Mouse (Mus musculus): Measurements from ENCODE around the gene Ptpre. TPM values are rescaled to one million over a fixed set of nuclear protein-coding genes. Genes with fewer than 3 reads are reported as not detected.

The Ptpre gene
- polyA plus RNA-seq, 1 experiment from 2014 or later = 0.75 TPM

GRCm38 (mm10) chr7:135508602-135509001, 28.7 kb upstream of the Ptpre start:
- ATAC-seq (ENCODE audit: insufficient number of reproducible peaks, low FRiP score, low TSS enrichment, low read depth) (no peak), DNase-seq (ENCODE audit: low spot score) (no peak)
- H3K9me3 ChIP-seq (ENCODE audit: control insufficient read depth, low read length) = no peaks in the 10 kb centered on the region
- WGBS = 90% methylated on average over 4 of the region's 4 CpGs
- no peak overlapping the region for H3K4me3 ChIP-seq (ENCODE audit: low read depth, low read length)
- no peaks in the 10 kb centered on the region for H3K36me3 ChIP-seq (ENCODE audit: control insufficient read depth, insufficient read depth, low read length)
- no peaks in the 10 kb centered on the region for H3K4me1 ChIP-seq (ENCODE audit: control insufficient read depth, insufficient read depth, low read length)
- no peak overlapping the region for H3K9ac ChIP-seq (ENCODE audit: low read length)
- H3K4me2 ChIP-seq (ENCODE audit: low read depth, severe bottlenecking) = no peak overlapping the region
- no peak overlapping the region for H3K27ac ChIP-seq (replicated peaks; ENCODE audit: low read depth, low read length)
- H3K27me3 ChIP-seq (ENCODE audit: control insufficient read depth, insufficient read depth, low read length) = no peaks in the 10 kb centered on the region

- no peak overlapping the region for H3K4me2 ChIP-seq (ENCODE audit: low read depth, severe bottlenecking)
- no peaks in the 10 kb centered on the region for H3K4me1 ChIP-seq (ENCODE audit: control insufficient read depth, insufficient read depth, low read length)
- H3K27me3 ChIP-seq (ENCODE audit: control insufficient read depth, insufficient read depth, low read length) = no peaks in the 10 kb centered on the region
- ATAC-seq (ENCODE audit: insufficient number of reproducible peaks, low FRiP score, low TSS enrichment, low read depth) (no peak), DNase-seq (ENCODE audit: low spot score) (no peak)
- no peaks in the 10 kb centered on the region for H3K9me3 ChIP-seq (ENCODE audit: control insufficient read depth, low read length)
- no peak overlapping the region for H3K4me3 ChIP-seq (ENCODE audit: low read depth, low read length)
- no peak overlapping the region for H3K9ac ChIP-seq (ENCODE audit: low read length)
- no peaks in the 10 kb centered on the region for H3K36me3 ChIP-seq (ENCODE audit: control insufficient read depth, insufficient read depth, low read length)
- no peak overlapping the region for H3K27ac ChIP-seq (replicated peaks; ENCODE audit: low read depth, low read length)
- 89% methylated on average over 3 of the region's 3 CpGs for WGBS
Observed at GRCm38 (mm10) chr7:135509272-135509671, 28.0 kb upstream of the Ptpre start.

GRCm38 (mm10) chr7:135510431-135510830, 26.9 kb upstream of the Ptpre start:
- Histone ChIP-seq H3K4me1 (ENCODE audit: control insufficient read depth, insufficient read depth, low read length) (no peaks in the 10 kb centered on the region), H3K36me3 (ENCODE audit: control insufficient read depth, insufficient read depth, low read length) (no peaks in the 10 kb centered on the region), H3K4me2 (ENCODE audit: low read depth, severe bottlenecking) (no peak overlapping the region), H3K4me3 (ENCODE audit: low read depth, low read length) (no peak overlapping the region), H3K9me3 (ENCODE audit: control insufficient read depth, low read length) (no peaks in the 10 kb centered on the region), H3K27me3 (ENCODE audit: control insufficient read depth, insufficient read depth, low read length) (no peaks in the 10 kb centered on the region), H3K27ac (replicated peaks; ENCODE audit: low read depth, low read length) (no peak overlapping the region), H3K9ac (ENCODE audit: low read length) (no peak overlapping the region)
- 80% methylated on average over 5 of the region's 5 CpGs for WGBS
- no peak for DNase-seq (ENCODE audit: low spot score)
- ATAC-seq (ENCODE audit: insufficient number of reproducible peaks, low FRiP score, low TSS enrichment, low read depth) = no peak

GRCm38 (mm10) chr7:135511723-135512122, 25.6 kb upstream of the Ptpre start:
- Histone ChIP-seq H3K27ac (replicated peaks; ENCODE audit: low read depth, low read length) (no peak overlapping the region), H3K4me1 (ENCODE audit: control insufficient read depth, insufficient read depth, low read length) (no peaks in the 10 kb centered on the region), H3K4me2 (ENCODE audit: low read depth, severe bottlenecking) (no peak overlapping the region), H3K9me3 (ENCODE audit: control insufficient read depth, low read length) (no peaks in the 10 kb centered on the region), H3K27me3 (ENCODE audit: control insufficient read depth, insufficient read depth, low read length) (no peaks in the 10 kb centered on the region), H3K4me3 (ENCODE audit: low read depth, low read length) (no peak overlapping the region), H3K36me3 (ENCODE audit: control insufficient read depth, insufficient read depth, low read length) (no peaks in the 10 kb centered on the region), H3K9ac (ENCODE audit: low read length) (no peak overlapping the region)
- DNase-seq (ENCODE audit: low spot score) = no peak
- 85% methylated on average over 3 of the region's 3 CpGs for WGBS
- no peak for ATAC-seq (ENCODE audit: insufficient number of reproducible peaks, low FRiP score, low TSS enrichment, low read depth)

GRCm38 (mm10) chr7:135517191-135517590, 20.1 kb upstream of the Ptpre start:
- no peaks in the 10 kb centered on the region for H3K9me3 ChIP-seq (ENCODE audit: control insufficient read depth, low read length)
- H3K4me2 ChIP-seq (ENCODE audit: low read depth, severe bottlenecking) = no peak overlapping the region
- H3K4me1 ChIP-seq (ENCODE audit: control insufficient read depth, insufficient read depth, low read length) = peaks cover 6% of the 10 kb centered on the region; the same call in 1 of the 2 replicates
- H3K27me3 ChIP-seq (ENCODE audit: control insufficient read depth, insufficient read depth, low read length) = no peaks in the 10 kb centered on the region
- WGBS = 42% methylated on average over 4 of the region's 4 CpGs
- no peak overlapping the region for H3K27ac ChIP-seq (replicated peaks; ENCODE audit: low read depth, low read length)
- DNase-seq (ENCODE audit: low spot score) (no peak), ATAC-seq (ENCODE audit: insufficient number of reproducible peaks, low FRiP score, low TSS enrichment, low read depth) (no peak)
- H3K36me3 ChIP-seq (ENCODE audit: control insufficient read depth, insufficient read depth, low read length) = no peaks in the 10 kb centered on the region
- H3K4me3 ChIP-seq (ENCODE audit: low read depth, low read length) = no peak overlapping the region
- no peak overlapping the region for H3K9ac ChIP-seq (ENCODE audit: low read length)

GRCm38 (mm10) chr7:135520241-135520640, 17.0 kb upstream of the Ptpre start:
- Histone ChIP-seq H3K27me3 (ENCODE audit: control insufficient read depth, insufficient read depth, low read length) (no peaks in the 10 kb centered on the region), H3K4me1 (ENCODE audit: control insufficient read depth, insufficient read depth, low read length) (peaks cover 6% of the 10 kb centered on the region; the same call in 1 of the 2 replicates), H3K27ac (replicated peaks; ENCODE audit: low read depth, low read length) (no peak overlapping the region), H3K4me3 (ENCODE audit: low read depth, low read length) (no peak overlapping the region), H3K9me3 (ENCODE audit: control insufficient read depth, low read length) (no peaks in the 10 kb centered on the region), H3K36me3 (ENCODE audit: control insufficient read depth, insufficient read depth, low read length) (no peaks in the 10 kb centered on the region), H3K9ac (ENCODE audit: low read length) (no peak overlapping the region), H3K4me2 (ENCODE audit: low read depth, severe bottlenecking) (no peak overlapping the region)
- WGBS = 48% methylated on average over 5 of the region's 5 CpGs
- no peak for ATAC-seq (ENCODE audit: insufficient number of reproducible peaks, low FRiP score, low TSS enrichment, low read depth)
- DNase-seq (ENCODE audit: low spot score) = no peak

- ATAC-seq (ENCODE audit: insufficient number of reproducible peaks, low FRiP score, low TSS enrichment, low read depth) = no peak
- WGBS = 82% methylated on average over 15 of the region's 15 CpGs
- Histone ChIP-seq H3K9ac (ENCODE audit: low read length) (no peak overlapping the region), H3K4me3 (ENCODE audit: low read depth, low read length) (no peak overlapping the region), H3K9me3 (ENCODE audit: control insufficient read depth, low read length) (no peaks in the 10 kb centered on the region), H3K4me1 (ENCODE audit: control insufficient read depth, insufficient read depth, low read length) (peaks cover 4% of the 10 kb centered on the region; the same call in 1 of the 2 replicates), H3K36me3 (ENCODE audit: control insufficient read depth, insufficient read depth, low read length) (no peaks in the 10 kb centered on the region), H3K27ac (replicated peaks; ENCODE audit: low read depth, low read length) (no peak overlapping the region), H3K4me2 (ENCODE audit: low read depth, severe bottlenecking) (no peak overlapping the region), H3K27me3 (ENCODE audit: control insufficient read depth, insufficient read depth, low read length) (no peaks in the 10 kb centered on the region)
- no peak for DNase-seq (ENCODE audit: low spot score)
Observed at GRCm38 (mm10) chr7:135521755-135522512, 15.3 kb upstream of the Ptpre start.

- Histone ChIP-seq H3K27ac (replicated peaks; ENCODE audit: low read depth, low read length) (no peak overlapping the region), H3K9me3 (ENCODE audit: control insufficient read depth, low read length) (no peaks in the 10 kb centered on the region), H3K4me3 (ENCODE audit: low read depth, low read length) (no peak overlapping the region), H3K27me3 (ENCODE audit: control insufficient read depth, insufficient read depth, low read length) (no peaks in the 10 kb centered on the region), H3K4me1 (ENCODE audit: control insufficient read depth, insufficient read depth, low read length) (no peaks in the 10 kb centered on the region), H3K36me3 (ENCODE audit: control insufficient read depth, insufficient read depth, low read length) (no peaks in the 10 kb centered on the region), H3K4me2 (ENCODE audit: low read depth, severe bottlenecking) (no peak overlapping the region), H3K9ac (ENCODE audit: low read length) (no peak overlapping the region)
- WGBS = 73% methylated on average over 4 of the region's 4 CpGs
- DNase-seq (ENCODE audit: low spot score) = no peak
- no peak for ATAC-seq (ENCODE audit: insufficient number of reproducible peaks, low FRiP score, low TSS enrichment, low read depth)
Observed at GRCm38 (mm10) chr7:135523981-135524380, 13.3 kb upstream of the Ptpre start.
